Mouse (Mus musculus): ENCODE measurements around the gene Gngt2.

DNA sequence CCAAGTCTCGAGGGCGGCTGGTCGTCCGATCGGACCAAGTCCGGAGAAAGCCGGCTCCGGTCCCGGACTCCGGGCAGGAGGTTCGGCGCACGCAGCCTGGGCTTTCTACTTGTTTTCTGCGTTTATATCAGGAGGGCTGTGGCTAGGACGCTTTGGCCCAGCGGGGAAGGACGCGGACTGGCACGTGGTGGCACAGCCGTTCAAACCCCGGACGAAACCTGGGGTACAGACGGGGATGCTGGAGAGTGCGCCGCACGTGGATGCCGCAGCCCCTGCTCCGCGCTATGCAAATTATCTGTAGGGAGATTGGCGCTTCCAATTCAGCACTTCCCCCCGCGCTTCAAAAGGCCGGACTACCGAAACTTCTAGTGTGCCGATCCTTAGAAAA is 22.4 kb downstream of the Gngt2 start:
- TF ChIP-seq CTCF (conservative IDR thresholded peaks at IDR 0.05; ENCODE audit: low read length): no peak
- no peak for TF ChIP-seq POU5F1 (IDR thresholded peaks at IDR 0.05; ENCODE audit: borderline replicate concordance, low read length)

All from E14TG2a.4 (cell line).